Mouse (Mus musculus) lung, postnatal 0 days (tissue): ENCODE measurements around the gene Akna. TPM values are rescaled to one million over a fixed set of nuclear protein-coding genes. Genes with fewer than 3 reads are reported as not detected.

ENCODE experiments used
- ATAC-seq: fragments of 200-750 bp; cut with Nextera tagmentation; 2 replicates; pipeline ENCODE4 v1.8.0; 2017; ENCODE audit warnings: moderate library complexity
- DNase-seq: peaks from one replicate; pipeline ENCODE4 v3.0.0-alpha.2; 2016; ENCODE audit warnings: low spot score
- H3K27ac ChIP-seq: fragments of 300-500 bp; sonication (generic); 2 replicates; pipeline ENCODE4 v1.5.1; 2014; ENCODE audit warnings: antibody characterized with exemption, mild to moderate bottlenecking, low read length, mixed read lengths
- H3K27me3 ChIP-seq: fragments of 300-500 bp; sonication (generic); replicated peaks from 2 replicates; pipeline ENCODE4 v1.6.1; 2014; ENCODE audit warnings: low read length, mixed read lengths; ENCODE audit not compliant: insufficient read depth
- H3K36me3 ChIP-seq: fragments of 300-500 bp; sonication (generic); 2 replicates; pipeline ENCODE4 v1.6.1; 2014; ENCODE audit warnings: low read length, mixed read lengths; ENCODE audit not compliant: insufficient read depth
- H3K4me1 ChIP-seq: fragments of 300-500 bp; sonication (generic); 2 replicates; pipeline ENCODE4 v1.6.1; 2014; ENCODE audit warnings: antibody characterized with exemption, low read depth, low read length, mixed read lengths; ENCODE audit not compliant: insufficient read depth
- H3K4me2 ChIP-seq: fragments of 300-500 bp; sonication (generic); replicated peaks from 2 replicates; pipeline ENCODE4 v1.6.1; 2014; ENCODE audit warnings: low read depth, mild to moderate bottlenecking, low read length, moderate library complexity, mixed read lengths
- H3K4me3 ChIP-seq: fragments of 300-500 bp; sonication (generic); 2 replicates; pipeline ENCODE4 v1.5.1; 2014; ENCODE audit warnings: low read depth, low read length
- H3K9ac ChIP-seq: fragments of 300-500 bp; sonication (generic); replicated peaks from 2 replicates; pipeline ENCODE4 v1.6.1; 2014; ENCODE audit warnings: low read depth, mild to moderate bottlenecking
- H3K9me3 ChIP-seq: fragments of 300-500 bp; sonication (generic); 2 replicates; pipeline ENCODE4 v1.6.1; 2016; ENCODE audit warnings: low read length, mixed read lengths
- CTCF ChIP-seq: IDR thresholded peaks from 2 replicates; pipeline ENCODE4 v1.5.1; 2016; ENCODE audit warnings: antibody characterized with exemption, mild to moderate bottlenecking
- EP300 ChIP-seq: IDR thresholded peaks from 2 replicates; pipeline ENCODE4 v1.6.1; 2016; ENCODE audit warnings: antibody characterized with exemption, mild to moderate bottlenecking, control low read depth
- WGBS: fragments of 180-500 bp; shearing (Covaris S2); extraction: QIAGEN DNeasy Blood & Tissue Kit; methylation state at CpG from one replicate; pipeline ENCODE4 v1.1.7; 2014; 5-methylcytosine and 5-hydroxymethylcytosine counted together
- polyA plus RNA-seq: library from polyadenylated mRNA; unstranded; fragments of >200 nt; fragmentation: Nextera tagmentation; extraction: Ambion mirVana; gene quantifications from 2 replicates; pipeline ENCODE4 v1.2.1, GENCODE M21; 2015

Gene Akna
- polyA plus RNA-seq, 1 experiment from 2014 or later, result 5.7 TPM

DNA sequence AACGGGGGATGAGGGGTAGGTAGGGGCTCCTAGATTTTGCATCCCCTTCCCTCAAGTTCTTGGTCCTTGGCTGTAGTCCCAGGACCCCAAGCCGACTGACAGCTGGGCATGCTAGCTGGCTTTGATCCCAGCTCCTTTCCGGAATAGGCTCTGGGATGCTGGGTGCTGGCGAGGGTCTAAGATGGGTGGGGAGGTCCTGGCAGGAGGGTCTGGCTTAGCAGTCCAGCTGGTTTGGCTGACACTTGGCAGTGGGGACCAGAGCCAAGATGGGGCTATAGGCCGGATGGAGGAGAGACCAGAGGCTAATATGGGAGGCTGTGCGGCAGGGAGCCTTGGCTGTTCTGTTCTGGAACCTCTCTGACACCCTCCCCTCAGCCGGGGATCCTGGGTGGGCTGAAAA, 5.1 kb upstream of the Akna start:
- 27% methylated on average over 7 of the region's 7 CpGs for WGBS
- TF ChIP-seq EP300 (no peak), CTCF (no peak)
- H3K27ac ChIP-seq, result no peak overlapping the region
- H3K9ac ChIP-seq, result no peak overlapping the region
- DNase-seq, result peak; percentile 42
- 0 out of 2 replicates have a peak overlapping the region, but pooled peaks have one; percentile 22 for H3K4me2 ChIP-seq
- no peaks in the 10 kb centered on the region for H3K27me3 ChIP-seq
- H3K36me3 ChIP-seq, result no peaks in the 10 kb centered on the region
- H3K4me3 ChIP-seq, result peak overlapping the region; percentile 12; the same call in 1 of the 2 replicates
- no peaks in the 10 kb centered on the region for H3K9me3 ChIP-seq
- peaks cover 22% of the 10 kb centered on the region for H3K4me1 ChIP-seq
- ATAC-seq, result no peak

DNA sequence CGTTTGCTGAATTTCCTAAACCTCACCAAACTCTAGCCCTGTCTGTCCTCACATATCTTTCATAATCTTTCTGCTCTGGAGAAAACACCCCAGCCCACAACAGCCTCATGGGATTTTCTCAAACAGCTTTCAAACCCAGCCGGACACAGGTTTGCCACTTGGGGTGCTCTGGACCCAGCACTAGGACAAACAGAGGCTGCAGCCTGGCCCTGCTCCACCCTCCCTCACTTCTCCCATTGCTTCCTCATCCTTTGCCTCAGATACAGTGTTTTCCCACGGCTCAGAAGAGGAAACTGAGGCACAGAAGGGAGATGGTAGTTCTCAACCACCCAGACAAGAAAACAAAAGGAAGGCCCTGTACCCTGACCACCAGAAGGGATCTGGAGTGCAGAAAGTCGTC, 2.5 kb upstream of the Akna start:
- TF ChIP-seq EP300 (no peak), CTCF (no peak)
- no peak overlapping the region for H3K4me3 ChIP-seq
- no peak for ATAC-seq
- no peaks in the 10 kb centered on the region for H3K9me3 ChIP-seq
- WGBS, result 55% methylated on average over 4 of the region's 4 CpGs
- H3K27ac ChIP-seq, result no peak overlapping the region
- H3K4me1 ChIP-seq, result peaks cover 26% of the 10 kb centered on the region
- no peak overlapping the region for H3K4me2 ChIP-seq
- DNase-seq, result no peak
- H3K36me3 ChIP-seq, result no peaks in the 10 kb centered on the region
- H3K27me3 ChIP-seq, result no peaks in the 10 kb centered on the region
- H3K9ac ChIP-seq, result no peak overlapping the region

DNA sequence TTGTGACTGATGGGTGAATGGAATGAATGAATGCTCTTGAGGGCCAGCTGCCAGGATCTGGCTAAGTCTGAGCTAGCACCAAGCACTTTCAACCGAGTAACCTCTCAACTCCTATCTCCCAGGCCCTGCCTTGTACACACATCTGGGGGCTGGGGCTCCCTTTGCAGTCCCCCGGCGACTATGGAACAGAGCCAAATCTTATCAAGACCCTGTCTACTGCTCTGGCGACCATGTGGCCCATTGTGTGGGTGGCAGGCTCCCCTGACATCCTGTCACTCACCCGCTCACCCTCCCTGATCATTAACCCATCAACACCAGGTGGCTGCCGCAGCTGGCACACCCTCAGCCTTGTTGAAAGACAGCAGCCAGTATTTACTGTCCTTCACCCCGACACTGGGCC, 1.9 kb upstream of the Akna start:
- WGBS, result 17% methylated on average over 7 of the region's 7 CpGs
- TF ChIP-seq CTCF (no peak), EP300 (no peak)
- Histone ChIP-seq H3K9me3 (no peaks in the 10 kb centered on the region), H3K9ac (no peak overlapping the region), H3K27me3 (no peaks in the 10 kb centered on the region), H3K36me3 (no peaks in the 10 kb centered on the region), H3K4me3 (no peak overlapping the region), H3K4me1 (peaks cover 26% of the 10 kb centered on the region), H3K4me2 (no peak overlapping the region), H3K27ac (no peak overlapping the region; the same call in 1 of the 2 replicates)
- peak; percentile 33 for DNase-seq
- no peak for ATAC-seq

DNA sequence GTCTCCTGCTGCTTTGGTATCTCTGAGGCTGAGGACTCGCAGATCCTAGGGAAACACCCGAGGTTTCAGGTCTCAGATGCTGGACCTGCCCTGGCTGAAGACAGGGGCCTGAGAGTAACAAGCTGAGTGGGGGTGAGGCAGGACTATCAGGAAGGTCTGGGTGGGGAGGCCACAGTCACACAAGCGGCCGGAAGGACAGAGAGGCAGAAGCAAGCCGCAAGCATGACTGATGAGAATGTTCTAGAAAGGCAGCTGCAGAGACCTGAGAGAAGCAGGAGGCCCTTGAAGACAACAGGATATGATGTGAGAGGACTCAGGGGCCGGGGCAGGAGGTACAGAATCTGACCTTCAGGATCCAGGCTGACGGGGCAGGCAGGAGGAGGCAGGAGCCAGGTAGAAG, 1.1 kb upstream of the Akna start:
- H3K36me3 ChIP-seq, result no peaks in the 10 kb centered on the region

DNA sequence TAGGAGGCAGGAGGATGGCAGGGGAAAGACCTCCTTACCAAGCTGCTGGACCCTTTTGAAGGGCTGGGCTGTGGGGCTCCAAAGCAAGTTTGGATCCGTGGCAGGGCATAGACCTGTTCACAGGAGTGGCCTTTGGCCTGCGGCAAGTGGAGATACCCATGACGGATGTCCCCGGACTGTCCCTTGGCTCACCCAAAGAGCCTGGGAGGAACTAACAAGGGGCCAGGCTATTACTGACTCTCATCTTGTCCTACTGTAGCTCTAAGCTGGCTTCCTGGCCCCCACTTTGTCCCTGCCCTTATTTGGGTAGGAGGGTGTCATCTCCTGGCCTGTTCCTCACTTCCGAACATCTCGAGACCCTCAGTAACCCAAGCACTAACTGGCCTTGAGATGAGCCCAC, 596 bp downstream of the Akna start:
- Histone ChIP-seq H3K9me3 (no peaks in the 10 kb centered on the region), H3K4me1 (peaks cover 19% of the 10 kb centered on the region), H3K27ac (peak overlapping the region; percentile 94), H3K36me3 (no peaks in the 10 kb centered on the region; the same call in 1 of the 2 replicates), H3K9ac (peak overlapping the region; percentile 37), H3K4me2 (peak overlapping the region; percentile 61), H3K27me3 (no peaks in the 10 kb centered on the region), H3K4me3 (peak overlapping the region; percentile 36)
- 13% methylated on average over 6 of the region's 6 CpGs for WGBS
- TF ChIP-seq EP300 (no peak), CTCF (no peak)
- peak; percentile 63 for DNase-seq
- ATAC-seq, result peak; percentile 23

More for the DNA sequence above, 1.1 kb upstream of the Akna start:
- Histone ChIP-seq H3K9me3 (no peaks in the 10 kb centered on the region), H3K4me1 (peaks cover 25% of the 10 kb centered on the region), H3K4me3 (no peak overlapping the region), H3K27ac (peak overlapping the region; percentile 94), H3K4me2 (0 out of 2 replicates have a peak overlapping the region, but pooled peaks have one; percentile 61), H3K27me3 (no peaks in the 10 kb centered on the region), H3K9ac (no peak overlapping the region)
- TF ChIP-seq CTCF, result no peak
- ATAC-seq (no peak), DNase-seq (peak; percentile 44)
- 24% methylated on average over 7 of the region's 7 CpGs for WGBS

DNA sequence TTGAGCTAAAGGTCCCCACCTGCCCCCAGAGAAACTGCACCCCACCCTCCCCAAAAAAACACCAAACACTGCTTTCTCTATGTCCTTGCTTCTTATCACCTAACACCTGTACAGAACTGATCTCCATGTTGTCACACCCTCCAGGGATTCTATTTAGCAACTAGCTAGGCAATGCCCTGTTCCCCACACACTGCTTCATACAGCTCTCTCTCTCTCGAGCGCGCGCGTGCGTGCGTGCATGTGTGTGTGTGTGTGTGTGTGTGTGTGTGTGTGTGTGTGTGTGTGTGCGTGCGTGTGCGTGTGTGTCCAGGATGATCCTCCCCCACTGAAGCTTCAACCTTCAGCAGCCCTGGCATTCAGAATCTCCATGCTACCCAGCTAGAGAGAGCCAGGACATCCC, 1.1 kb downstream of the Akna start:
- peak overlapping the region; percentile 61 for H3K4me2 ChIP-seq
- no peak for ATAC-seq
- H3K36me3 ChIP-seq, result no peaks in the 10 kb centered on the region; the same call in 1 of the 2 replicates
- WGBS, result 47% methylated on average over 9 of the region's 10 CpGs
- H3K27ac ChIP-seq, result peak overlapping the region; percentile 94
- H3K4me3 ChIP-seq, result peak overlapping the region; percentile 36; the same call in 1 of the 2 replicates
- no peaks in the 10 kb centered on the region for H3K27me3 ChIP-seq
- peak overlapping the region; percentile 37; the same call in 1 of the 2 replicates for H3K9ac ChIP-seq
- no peak for DNase-seq
- peaks cover 19% of the 10 kb centered on the region for H3K4me1 ChIP-seq
- TF ChIP-seq CTCF, result no peak
- TF ChIP-seq EP300, result no peak
- H3K9me3 ChIP-seq, result no peaks in the 10 kb centered on the region

DNA sequence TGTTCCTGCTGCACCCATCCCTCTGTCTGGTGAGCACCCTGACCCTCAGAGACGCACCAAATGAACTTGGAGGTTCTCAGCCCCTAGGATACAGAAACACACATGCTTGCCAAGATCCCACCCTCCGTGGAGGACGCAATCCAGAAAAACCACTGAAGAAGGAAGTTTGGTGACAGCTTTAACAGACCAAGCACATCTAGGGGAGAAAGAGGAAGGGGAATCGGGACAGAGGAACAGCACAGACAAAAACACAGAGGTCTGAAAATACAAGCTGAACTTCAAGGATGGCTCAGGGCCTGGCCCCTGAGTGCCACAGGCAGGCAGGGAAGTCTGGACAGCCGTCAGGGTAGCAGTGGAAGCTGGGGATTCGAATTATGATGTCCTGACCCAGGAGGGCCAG, 1.5 kb downstream of the Akna start:
- WGBS, result 35% methylated on average over 6 of the region's 6 CpGs
- Histone ChIP-seq H3K9me3 (no peaks in the 10 kb centered on the region), H3K4me1 (peaks cover 19% of the 10 kb centered on the region), H3K27me3 (no peaks in the 10 kb centered on the region), H3K27ac (peak overlapping the region; percentile 94), H3K36me3 (no peaks in the 10 kb centered on the region; the same call in 1 of the 2 replicates), H3K9ac (no peak overlapping the region), H3K4me3 (no peak overlapping the region), H3K4me2 (peak overlapping the region; percentile 61)
- DNase-seq (peak; percentile 37), ATAC-seq (no peak)
- TF ChIP-seq CTCF (no peak), EP300 (no peak)
